Mouse (Mus musculus) liver, embryonic 14.5 days (tissue): ENCODE data around the gene Tnfaip3.

ENCODE experiments used
- CTCF ChIP-seq: IDR thresholded peaks from 2 replicates; pipeline ENCODE4 v1.5.1; 2016; ENCODE audit warnings: antibody characterized with exemption, low read depth, control low read depth
- EP300 ChIP-seq: IDR thresholded peaks from 2 replicates; pipeline ENCODE4 v1.6.1; 2016; ENCODE audit warnings: antibody characterized with exemption, low read depth

DNA sequence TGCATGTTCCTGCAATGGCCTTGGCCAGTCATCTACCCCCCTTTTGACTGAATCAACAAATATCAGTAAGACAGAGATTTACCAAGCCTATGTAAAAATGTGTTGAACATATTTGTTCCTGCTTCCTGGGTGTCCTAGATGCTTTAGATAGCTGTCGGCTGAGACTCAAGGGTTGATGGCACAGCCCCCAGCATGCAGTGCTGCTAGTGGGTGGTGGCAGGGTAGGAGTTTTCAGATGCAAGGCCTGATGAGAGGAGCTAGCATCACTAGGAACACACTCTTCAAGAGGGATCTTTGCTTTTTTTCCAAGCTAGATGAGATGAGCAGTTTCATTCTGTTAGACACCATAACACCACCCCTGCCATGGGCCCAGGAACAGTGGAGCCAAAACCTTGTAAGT lies 6.8 kb upstream of the Tnfaip3 start:
- TF ChIP-seq CTCF: no peak
- TF ChIP-seq EP300: no peak
